Mouse (Mus musculus) central nervous system, embryonic 11.5 days (tissue): ENCODE measurements around the gene Pnpla3. TPM values are rescaled to one million over a fixed set of nuclear protein-coding genes. Genes with fewer than 3 reads are reported as not detected.

ENCODE experiments used
- polyA plus RNA-seq: library from polyadenylated mRNA; depleted of rRNA; stranded (reverse); fragments of >200 nt; gene quantifications from 2 replicates; pipeline ENCODE4 v1.2.3, GENCODE M21; 2012; rRNA removed

The Pnpla3 gene
- polyA plus RNA-seq: 3.8 and 4.1 TPM in 2 replicates

DNA sequence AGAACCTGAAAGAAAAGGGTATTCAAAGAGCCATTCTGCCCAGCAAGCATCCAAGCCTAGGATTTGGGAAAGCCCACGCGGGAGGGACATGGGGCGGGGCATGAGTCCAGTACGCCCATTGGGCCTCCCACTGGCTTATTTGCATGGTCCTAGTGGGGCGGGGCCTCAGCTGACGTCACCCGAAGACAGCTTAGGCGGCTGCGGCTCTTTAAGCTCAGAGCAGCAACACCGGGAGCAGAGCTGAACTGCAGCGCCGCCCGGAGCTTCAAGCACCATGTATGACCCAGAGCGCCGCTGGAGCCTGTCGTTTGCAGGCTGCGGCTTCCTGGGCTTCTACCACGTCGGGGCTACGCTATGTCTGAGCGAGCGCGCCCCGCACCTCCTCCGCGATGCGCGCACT, at the start of gene Pnpla3:
Gene Pnpla3 (plus strand): TSS at position 238 of the 400 bp plus-strand sequence.

DNA sequence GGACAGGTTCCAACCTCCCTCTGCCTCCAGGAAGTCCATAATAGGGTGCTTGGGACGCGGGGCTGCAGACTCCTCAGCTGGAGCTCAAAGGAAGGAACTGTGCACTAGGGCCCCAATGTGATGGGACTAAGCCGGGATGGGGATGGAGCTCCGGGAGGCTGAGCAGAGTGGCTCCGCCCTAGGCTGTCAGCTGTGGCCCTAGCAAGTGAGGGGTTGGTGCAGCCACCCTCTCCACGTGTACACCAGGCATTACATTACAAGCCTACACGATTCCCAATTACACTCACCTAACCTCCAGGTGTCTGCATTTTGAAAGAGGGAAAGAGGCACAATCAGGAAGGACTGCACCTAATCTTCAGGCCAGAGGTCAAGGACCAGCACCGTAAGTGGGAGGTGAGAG, 44.6 kb upstream of the Pnpla3 start, which contains the start of gene Pnpla5:
Gene Pnpla5 (minus strand): TSS at position 101 of the 400 bp plus-strand sequence.

DNA sequence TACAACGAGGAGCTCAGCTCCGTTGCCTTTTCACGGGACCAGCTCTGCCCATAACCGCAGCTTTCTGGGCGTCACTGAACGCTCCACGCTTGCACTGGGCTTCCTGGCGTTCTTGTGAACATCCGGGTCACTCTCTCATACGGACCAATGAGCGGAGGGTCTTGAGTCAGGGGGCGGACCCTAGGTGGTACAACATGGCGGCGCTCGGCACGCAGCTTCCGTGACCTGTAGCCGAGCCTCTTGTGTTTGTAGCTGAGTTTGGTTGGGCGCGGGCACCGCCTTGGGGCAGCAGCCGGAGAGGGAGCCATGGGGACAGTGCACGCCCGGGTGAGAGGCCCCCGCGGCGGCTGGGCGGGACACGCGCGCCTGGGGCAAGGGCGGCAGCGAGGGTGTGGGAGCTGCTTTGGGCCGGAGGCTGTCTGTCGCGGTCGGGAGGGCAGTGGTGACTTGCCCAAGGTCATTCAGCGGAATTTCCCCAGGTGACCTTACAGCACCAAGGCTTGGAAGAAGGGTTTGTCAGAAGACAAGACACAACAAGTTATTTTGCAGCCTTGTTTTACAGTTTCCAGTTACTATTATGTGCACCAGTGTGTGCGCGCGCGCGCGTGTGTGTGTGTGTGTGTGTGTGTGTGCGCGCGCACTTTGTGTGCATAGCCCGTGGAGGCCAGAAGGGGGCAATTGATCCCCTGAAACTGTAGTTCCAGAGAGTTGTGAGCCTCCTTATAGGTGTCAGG, 24.6 kb downstream of the Pnpla3 start, which contains the start of gene Samm50:
Gene Samm50 (plus strand): TSS at position 184 of the 734 bp plus-strand sequence.

DNA sequence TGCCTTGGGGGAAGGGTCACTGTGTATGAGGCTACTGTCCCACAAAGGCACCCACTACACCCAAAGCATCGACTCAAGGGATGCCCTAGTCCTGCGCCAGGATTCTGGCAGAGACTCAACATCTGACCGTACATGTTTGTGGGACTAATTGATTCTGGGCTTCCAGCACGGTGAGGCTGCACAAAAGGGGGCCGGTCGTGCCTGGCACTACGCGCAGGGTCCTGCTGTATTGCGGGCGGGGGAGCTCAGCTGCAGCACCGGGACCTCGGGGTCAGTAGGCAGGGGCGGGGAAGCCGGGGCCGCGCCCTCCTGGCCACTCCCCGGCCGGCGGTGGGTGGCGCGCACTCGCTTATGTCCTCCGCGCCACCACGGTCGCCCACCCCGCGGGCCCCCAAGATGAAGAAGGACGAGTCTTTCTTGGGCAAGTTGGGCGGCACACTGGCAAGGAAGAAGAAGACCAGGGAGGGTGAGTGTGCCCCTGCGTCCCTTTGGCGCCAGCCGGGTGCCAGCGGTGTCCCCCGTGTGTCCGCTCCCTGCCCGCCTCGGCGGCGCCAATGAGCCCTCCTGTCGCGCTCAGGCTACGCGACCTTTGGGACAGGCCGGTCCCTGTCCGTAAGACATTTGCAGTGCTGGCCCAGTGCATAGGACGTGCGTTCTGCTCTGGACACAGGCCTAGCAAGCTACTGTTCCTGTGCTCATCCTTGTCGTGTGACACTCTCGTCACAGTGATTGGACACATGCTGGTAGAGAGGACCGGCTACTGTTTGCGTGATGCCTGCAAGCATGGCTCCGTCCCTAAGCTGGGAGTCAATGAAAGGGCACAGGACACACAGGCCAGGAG, 64.3 kb downstream of the Pnpla3 start, which contains the start of gene Parvb:
Gene Parvb (plus strand): TSS at position 323 of the 841 bp plus-strand sequence.

Other genes with a start within 250 kb of the Pnpla3 start
- gene Efcab6, start 102.5 kb upstream of the Pnpla3 start, polyA plus RNA-seq: 0.12 and 0.20 TPM in 2 replicates
- gene Sult4a1, start 62.1 kb upstream of the Pnpla3 start, polyA plus RNA-seq: 12.6 and 13.2 TPM in 2 replicates
- gene Pnpla5, start 44.7 kb upstream of the Pnpla3 start, polyA plus RNA-seq: not detected in 2 replicates
- gene Samm50, start 24.4 kb downstream of the Pnpla3 start, polyA plus RNA-seq: 27.4 and 28.7 TPM in 2 replicates
- gene Parvb, start 64.2 kb downstream of the Pnpla3 start, polyA plus RNA-seq: 19.6 and 25.3 TPM in 2 replicates
- 1.5 TPM in 2 replicates for gene Parvg, start 156.2 kb downstream of the Pnpla3 start, polyA plus RNA-seq